Mouse (Mus musculus) intestine, postnatal 0 days (tissue): ENCODE measurements around the gene Mroh7. TPM values are rescaled to one million over a fixed set of nuclear protein-coding genes. Genes with fewer than 3 reads are reported as not detected.

Source experiments
- ATAC-seq: fragments of 200-750 bp; cut with Nextera tagmentation; 2 replicates; pipeline ENCODE4 v1.8.0; 2017; ENCODE audit warnings: mild to moderate bottlenecking, moderate TSS enrichment, moderate library complexity
- H3K27ac ChIP-seq: fragments of 300-500 bp; sonication (generic); 2 replicates; pipeline ENCODE4 v1.5.1; 2014; ENCODE audit warnings: mild to moderate bottlenecking, low read depth, low read length, moderate library complexity
- H3K27me3 ChIP-seq: fragments of 300-500 bp; sonication (generic); replicated peaks from 2 replicates; pipeline ENCODE4 v1.6.1; 2014; ENCODE audit warnings: low read length, mixed read lengths; ENCODE audit not compliant: control insufficient read depth, insufficient read depth
- H3K36me3 ChIP-seq: fragments of 300-500 bp; sonication (generic); 2 replicates; pipeline ENCODE4 v1.6.1; 2014; ENCODE audit warnings: mild to moderate bottlenecking, moderate library complexity; ENCODE audit not compliant: control insufficient read depth, insufficient read depth
- H3K4me1 ChIP-seq: fragments of 300-500 bp; sonication (generic); replicated peaks from 2 replicates; pipeline ENCODE4 v1.6.1; 2014; ENCODE audit warnings: antibody characterized with exemption, low read length, mixed read lengths; ENCODE audit not compliant: control insufficient read depth, insufficient read depth
- H3K4me2 ChIP-seq: fragments of 300-500 bp; sonication (generic); replicated peaks from 2 replicates; pipeline ENCODE4 v1.6.1; 2014; ENCODE audit warnings: low read depth, mild to moderate bottlenecking, moderate library complexity
- H3K4me3 ChIP-seq: fragments of 300-500 bp; sonication (generic); 2 replicates; pipeline ENCODE4 v1.5.1; 2014; ENCODE audit warnings: low read depth, low read length
- H3K9ac ChIP-seq: fragments of 300-500 bp; sonication (generic); 2 replicates; pipeline ENCODE4 v1.6.1; 2014; ENCODE audit warnings: mild to moderate bottlenecking, low read depth, low read length
- H3K9me3 ChIP-seq: fragments of 300-500 bp; sonication (generic); 2 replicates; pipeline ENCODE4 v1.6.1; 2016; ENCODE audit warnings: mixed run types; ENCODE audit not compliant: control insufficient read depth
- CTCF ChIP-seq: sonication (generic); IDR thresholded peaks from 2 replicates; pipeline ENCODE4 v1.5.1; 2016; ENCODE audit warnings: low read depth, mild to moderate bottlenecking, control low read depth, antibody characterized with exemption, moderate library complexity
- WGBS: fragments of 180-500 bp; shearing (Covaris S2); extraction: QIAGEN DNeasy Blood & Tissue Kit; methylation state at CpG from one replicate; pipeline ENCODE4 v1.1.7; 2014; 5-methylcytosine and 5-hydroxymethylcytosine counted together
- polyA plus RNA-seq: library from polyadenylated mRNA; unstranded; fragments of >200 nt; fragmentation: Nextera tagmentation; extraction: Ambion mirVana; gene quantifications from 2 replicates; pipeline ENCODE4 v1.2.1, GENCODE M21; 2015

Mroh7 gene
- polyA plus RNA-seq, 1 experiment from 2014 or later, result 0.33 TPM

DNA sequence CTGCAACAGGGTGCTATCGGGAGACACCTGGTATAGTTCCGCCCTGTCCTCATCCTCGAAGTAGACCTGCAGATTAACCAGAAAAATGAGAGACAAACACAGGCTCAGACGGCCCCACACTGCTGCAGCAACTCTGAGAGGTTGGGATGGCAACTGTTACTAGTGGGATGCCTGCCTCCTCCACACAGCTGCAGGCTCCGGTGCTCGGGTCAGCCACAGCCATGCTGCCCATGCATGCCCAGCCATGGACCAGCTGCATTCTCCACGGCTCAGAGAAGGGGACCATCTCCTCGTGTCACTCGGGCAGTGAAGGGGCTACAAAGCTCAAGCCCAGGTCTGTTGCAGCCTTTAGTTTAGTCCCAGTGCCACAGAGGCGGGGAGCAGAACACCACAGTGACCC, 65.1 kb downstream of the Mroh7 start:
- H3K27ac ChIP-seq, result no peak overlapping the region

DNA sequence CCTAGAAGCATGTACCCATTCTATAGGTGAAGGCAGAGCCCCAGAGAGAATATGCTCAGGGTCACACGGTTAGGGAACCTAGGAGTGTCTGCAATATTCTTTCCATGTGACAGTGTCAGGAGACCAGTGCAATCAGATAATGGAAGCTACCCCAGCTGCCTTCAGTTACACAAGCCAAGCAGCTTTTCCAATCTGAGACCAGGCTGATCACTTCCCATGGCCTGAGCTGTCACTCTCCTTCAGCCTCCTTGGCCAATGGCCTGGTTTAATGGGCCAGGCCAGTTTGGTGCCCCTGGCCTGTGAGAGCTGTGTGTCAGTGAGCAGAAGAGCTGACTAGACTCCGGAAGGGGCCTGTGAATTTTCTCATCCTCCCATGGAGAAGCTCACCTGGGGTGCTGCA, 65.5 kb downstream of the Mroh7 start:
- no peak overlapping the region for H3K4me2 ChIP-seq
- no peak for TF ChIP-seq CTCF
- no peak overlapping the region for H3K27ac ChIP-seq
- H3K27me3 ChIP-seq, result no peaks in the 10 kb centered on the region
- WGBS, result 84% methylated on average over 2 of the region's 2 CpGs
- no peaks in the 10 kb centered on the region for H3K9me3 ChIP-seq
- ATAC-seq, result no peak
- no peak overlapping the region for H3K4me3 ChIP-seq
- H3K36me3 ChIP-seq, result peaks cover 98% of the 10 kb centered on the region
- no peak overlapping the region for H3K9ac ChIP-seq
- H3K4me1 ChIP-seq, result no peaks in the 10 kb centered on the region

More for the DNA sequence above, 65.1 kb downstream of the Mroh7 start:
- Histone ChIP-seq H3K4me3 (no peak overlapping the region), H3K36me3 (peaks cover 98% of the 10 kb centered on the region), H3K9me3 (no peaks in the 10 kb centered on the region), H3K4me2 (no peak overlapping the region), H3K27me3 (no peaks in the 10 kb centered on the region), H3K4me1 (no peaks in the 10 kb centered on the region), H3K9ac (no peak overlapping the region)
- no peak; the same call in 1 of the 2 replicates for ATAC-seq
- 94% methylated on average over 10 of the region's 10 CpGs for WGBS
- no peak for TF ChIP-seq CTCF

GRCm38 (mm10) chr4:106664697-106665096, 66.0 kb downstream of the Mroh7 start:
- no peaks in the 10 kb centered on the region for H3K4me1 ChIP-seq
- H3K4me2 ChIP-seq, result no peak overlapping the region
- no peak; the same call in 1 of the 2 replicates for ATAC-seq
- no peaks in the 10 kb centered on the region for H3K9me3 ChIP-seq
- H3K4me3 ChIP-seq, result no peak overlapping the region
- no peak overlapping the region for H3K9ac ChIP-seq
- 82% methylated on average over 6 of the region's 6 CpGs for WGBS
- peaks cover 99% of the 10 kb centered on the region for H3K36me3 ChIP-seq
- no peak overlapping the region; the same call in 1 of the 2 replicates for H3K27ac ChIP-seq
- no peak for TF ChIP-seq CTCF
- H3K27me3 ChIP-seq, result no peaks in the 10 kb centered on the region

GRCm38 (mm10) chr4:106663956-106664470, 66.7 kb downstream of the Mroh7 start:
- TF ChIP-seq CTCF, result no peak
- Histone ChIP-seq H3K9ac (no peak overlapping the region), H3K4me1 (no peaks in the 10 kb centered on the region), H3K4me3 (no peak overlapping the region), H3K36me3 (peaks cover 99% of the 10 kb centered on the region), H3K27ac (no peak overlapping the region; the same call in 1 of the 2 replicates), H3K27me3 (no peaks in the 10 kb centered on the region), H3K9me3 (no peaks in the 10 kb centered on the region), H3K4me2 (no peak overlapping the region)
- WGBS, result 86% methylated on average over 5 of the region's 5 CpGs
- no peak for ATAC-seq

DNA sequence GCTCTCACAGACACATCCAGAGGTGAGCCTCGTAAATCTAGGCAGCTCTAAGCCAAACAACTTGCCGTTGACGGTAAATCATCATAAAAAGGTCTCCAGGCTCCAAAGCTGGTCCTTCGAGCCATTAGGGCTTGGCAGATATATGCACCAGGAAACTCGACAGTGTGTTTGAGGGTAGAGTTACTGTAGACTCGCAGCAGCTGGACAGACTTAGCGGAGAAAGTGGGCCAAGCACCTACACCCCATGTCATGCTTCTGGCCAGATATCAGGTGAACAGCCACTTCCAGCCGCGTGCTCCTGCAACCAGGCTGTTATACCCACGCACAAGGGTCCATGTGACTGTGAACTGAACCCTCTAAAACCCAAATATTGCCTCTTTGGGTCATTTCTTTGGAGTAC, 75.0 kb downstream of the Mroh7 start:
- no peak overlapping the region for H3K4me3 ChIP-seq
- 76% methylated on average over 10 of the region's 10 CpGs for WGBS
- peaks cover 60% of the 10 kb centered on the region for H3K36me3 ChIP-seq
- no peak for TF ChIP-seq CTCF
- H3K4me1 ChIP-seq, result no peaks in the 10 kb centered on the region
- H3K4me2 ChIP-seq, result no peak overlapping the region
- no peak for ATAC-seq
- no peaks in the 10 kb centered on the region for H3K9me3 ChIP-seq
- H3K9ac ChIP-seq, result no peak overlapping the region
- no peak overlapping the region for H3K27ac ChIP-seq
- no peaks in the 10 kb centered on the region for H3K27me3 ChIP-seq

- no peak for ATAC-seq
- H3K27me3 ChIP-seq, result no peaks in the 10 kb centered on the region
- no peak overlapping the region for H3K4me3 ChIP-seq
- no peak overlapping the region for H3K27ac ChIP-seq
- H3K9me3 ChIP-seq, result no peaks in the 10 kb centered on the region
- H3K36me3 ChIP-seq, result peaks cover 36% of the 10 kb centered on the region
- H3K4me1 ChIP-seq, result no peaks in the 10 kb centered on the region
- no peak for TF ChIP-seq CTCF
- H3K9ac ChIP-seq, result no peak overlapping the region
- H3K4me2 ChIP-seq, result no peak overlapping the region
- 88% methylated on average over 15 of the region's 15 CpGs for WGBS
These were observed 77.7 kb downstream of the Mroh7 start for GRCm38 (mm10) chr4:106653051-106653450.

DNA sequence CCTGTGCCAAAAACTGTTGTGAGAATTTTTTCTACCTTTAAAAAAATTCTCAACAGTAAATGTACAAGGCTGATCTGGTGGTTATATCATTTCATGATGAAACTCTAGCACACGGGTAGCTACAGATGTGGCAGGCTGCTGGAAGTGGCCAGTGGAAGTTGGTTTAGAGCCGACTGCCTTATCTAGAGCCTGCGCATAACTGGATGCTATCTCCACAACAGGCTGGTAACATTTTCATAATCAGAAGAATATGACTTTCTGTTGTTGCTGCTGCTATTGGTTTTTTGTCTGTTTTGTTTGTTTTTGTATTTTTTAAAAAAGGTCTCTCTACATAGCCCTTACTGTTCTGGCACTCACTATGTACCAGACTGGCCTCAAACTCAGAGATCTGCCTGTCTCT, 78.2 kb downstream of the Mroh7 start:
- ATAC-seq, result no peak
- 89% methylated on average over 3 of the region's 3 CpGs for WGBS
- Histone ChIP-seq H3K4me3 (no peak overlapping the region), H3K9me3 (no peaks in the 10 kb centered on the region), H3K4me2 (no peak overlapping the region), H3K27ac (no peak overlapping the region), H3K9ac (no peak overlapping the region), H3K4me1 (no peaks in the 10 kb centered on the region), H3K36me3 (peaks cover 32% of the 10 kb centered on the region), H3K27me3 (no peaks in the 10 kb centered on the region)
- TF ChIP-seq CTCF, result no peak
